Mouse (Mus musculus) stomach, postnatal 0 days (tissue): ENCODE measurements around the gene Lyzl6.

Source experiments
- CTCF ChIP-seq: IDR thresholded peaks from 2 replicates; pipeline ENCODE4 v1.5.1; 2016; ENCODE audit warnings: antibody characterized with exemption, low read depth, mild to moderate bottlenecking, moderate library complexity
- EP300 ChIP-seq: optimal IDR thresholded peaks from 2 replicates; pipeline ENCODE3; 2016; ENCODE audit warnings: antibody characterized with exemption

GRCm38 (mm10) chr11:103658189-103658588 lies 19.5 kb upstream of the Lyzl6 start:
- no peak for TF ChIP-seq CTCF
- no peak for TF ChIP-seq EP300
